Mouse (Mus musculus) frontal cortex, adult (tissue): ENCODE measurements around the gene Prkcb.
A peak's percentile ranks its signal among the peaks of the same experiment; 100 is the strongest.

Experiments used
- ATAC-seq: cut with Nextera tagmentation; 2 replicates; pipeline ENCODE4 v1.9.2; 2017; ENCODE audit warnings: mild to moderate bottlenecking, moderate library complexity, mixed read lengths; ENCODE audit not compliant: low TSS enrichment

Prkcb gene

DNA sequence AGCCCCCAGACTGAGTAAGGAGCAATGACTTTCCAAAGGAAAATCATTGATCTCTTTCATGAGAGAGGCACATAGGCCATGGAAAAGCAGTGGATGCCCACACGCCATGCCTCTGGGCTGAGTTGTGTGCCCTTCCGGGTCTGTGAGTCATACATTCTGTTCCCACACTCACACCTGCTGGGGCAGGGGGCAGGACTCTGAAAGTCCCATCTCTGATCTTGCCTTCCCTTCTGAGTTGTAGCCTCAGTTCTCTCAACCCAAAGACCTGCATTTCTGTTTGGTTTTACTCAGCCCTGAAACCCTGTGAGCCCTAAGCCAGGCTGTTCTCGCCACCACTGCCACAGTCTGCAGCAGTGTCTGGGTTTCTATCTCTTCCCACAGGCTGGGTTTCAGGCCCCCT lies 109.1 kb downstream of the Prkcb start:
- no peak for ATAC-seq

DNA sequence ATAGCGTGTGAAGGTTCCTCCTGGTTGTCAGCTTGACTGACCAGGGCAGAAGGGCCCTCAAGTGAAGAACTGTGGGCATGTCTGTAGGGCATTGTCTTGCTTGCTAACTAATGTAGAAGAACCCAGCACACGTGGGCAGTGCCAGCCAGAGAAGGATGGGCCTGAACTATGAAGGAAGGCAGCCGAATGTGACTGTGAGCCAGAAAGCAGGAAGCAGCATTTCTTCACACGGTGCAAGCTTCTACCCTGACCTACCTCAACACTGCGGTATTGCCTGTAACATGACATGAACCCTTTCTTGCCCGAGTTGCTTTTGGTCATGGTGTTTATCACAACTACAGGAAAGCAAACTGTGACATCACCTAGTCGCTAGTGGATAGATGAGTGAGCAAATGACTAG lies 113.5 kb downstream of the Prkcb start:
- ATAC-seq: no peak

DNA sequence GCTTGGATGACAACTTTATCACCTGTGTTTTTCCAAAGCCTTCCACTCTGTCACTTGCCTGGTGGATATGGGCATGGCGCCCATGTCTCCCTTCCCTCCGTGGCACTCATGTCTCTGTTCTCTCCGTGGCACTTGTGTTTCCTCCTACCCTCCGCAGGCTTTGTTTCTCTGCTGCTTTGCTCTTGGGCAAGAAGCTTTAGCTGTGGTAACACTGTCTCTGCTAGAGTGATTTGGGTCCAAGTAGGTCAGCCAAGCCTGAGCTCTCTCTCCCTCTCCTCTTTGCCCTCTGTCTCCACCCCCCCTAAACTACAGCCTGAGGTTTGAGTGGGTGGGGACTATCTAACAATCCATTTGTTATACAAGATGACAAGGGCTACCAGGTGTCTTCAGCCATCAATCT lies 114.8 kb downstream of the Prkcb start:
- ATAC-seq: no peak

DNA sequence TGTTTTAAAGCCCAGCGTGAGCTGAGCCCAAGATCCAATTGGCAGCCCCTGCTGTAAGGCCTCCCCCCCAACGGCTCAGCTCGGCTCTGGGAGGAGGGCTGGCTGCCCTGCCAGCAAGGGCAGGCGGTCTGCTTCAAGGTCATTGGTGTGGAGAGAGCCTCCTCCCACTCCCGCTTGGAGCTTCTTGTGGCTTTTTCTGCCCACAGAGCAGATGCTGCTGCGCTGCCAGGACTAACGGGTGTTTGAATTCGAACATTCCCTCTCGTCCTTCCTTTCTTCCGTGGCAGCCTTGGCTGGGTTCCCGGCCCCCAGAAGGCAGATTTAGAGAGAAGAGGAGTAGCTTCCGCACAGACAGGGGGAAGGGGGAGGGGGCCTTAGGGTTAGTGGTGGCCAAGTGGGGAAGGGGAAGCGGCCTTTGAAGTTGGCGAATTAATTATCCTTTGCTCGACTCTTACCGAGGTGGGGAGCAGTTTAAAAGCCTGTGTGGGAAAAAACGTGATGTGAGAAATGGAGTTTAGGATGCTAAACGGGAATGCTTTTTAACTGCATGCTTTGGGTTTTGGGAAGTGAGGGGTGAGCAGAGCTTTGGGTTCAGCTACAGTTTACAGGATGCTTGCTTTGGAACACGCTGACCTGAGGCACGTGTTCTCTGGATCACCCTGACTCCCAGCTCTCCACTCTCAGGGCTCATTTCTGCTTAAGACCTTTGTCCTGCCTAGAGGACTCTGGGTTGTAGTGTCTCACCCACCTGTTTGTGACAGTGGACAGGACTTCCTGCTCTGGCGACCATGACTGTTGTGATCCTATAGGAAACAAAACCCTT lies 116.2 kb downstream of the Prkcb start:
- peak; percentile 68 for ATAC-seq

DNA sequence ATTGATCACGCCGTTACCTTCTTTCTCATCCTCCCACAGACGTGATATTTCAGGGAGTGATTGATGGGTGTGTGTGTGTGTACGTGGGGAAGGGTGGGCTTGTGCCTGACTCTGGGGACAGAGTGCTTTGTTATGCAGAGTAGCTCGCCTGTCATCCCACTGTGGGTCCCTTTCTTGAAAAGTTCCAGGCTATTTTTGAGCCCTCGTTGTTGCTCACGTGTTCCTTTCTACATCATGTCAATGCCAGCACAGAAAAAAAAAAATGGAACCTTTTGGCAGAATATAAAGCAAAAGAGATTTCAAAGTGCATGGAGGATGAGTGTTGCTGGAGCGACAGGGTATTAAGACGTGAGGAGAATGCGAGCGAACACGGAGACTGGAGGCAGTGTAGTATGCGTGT lies 118.1 kb downstream of the Prkcb start:
- ATAC-seq: no peak

DNA sequence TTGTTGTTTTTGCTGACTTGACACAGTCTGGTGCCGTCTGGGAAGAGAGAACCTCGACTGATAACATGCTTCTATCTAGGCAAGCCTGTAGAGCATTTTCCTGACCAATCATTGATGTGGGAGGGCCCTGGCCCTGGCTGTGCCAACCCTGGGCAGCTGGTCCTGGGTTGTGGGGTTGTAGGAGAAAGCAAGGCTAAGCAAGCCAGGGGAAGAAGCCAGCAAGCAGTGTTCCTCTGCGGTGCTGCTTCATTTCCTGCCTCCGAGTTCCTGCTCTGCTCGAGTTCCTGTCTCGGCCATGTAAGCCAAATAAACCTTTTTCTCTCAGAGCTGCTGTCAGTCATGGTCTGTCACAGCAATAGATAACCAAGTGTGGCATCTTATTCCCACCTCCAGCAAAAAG lies 121.4 kb downstream of the Prkcb start:
- ATAC-seq: no peak

DNA sequence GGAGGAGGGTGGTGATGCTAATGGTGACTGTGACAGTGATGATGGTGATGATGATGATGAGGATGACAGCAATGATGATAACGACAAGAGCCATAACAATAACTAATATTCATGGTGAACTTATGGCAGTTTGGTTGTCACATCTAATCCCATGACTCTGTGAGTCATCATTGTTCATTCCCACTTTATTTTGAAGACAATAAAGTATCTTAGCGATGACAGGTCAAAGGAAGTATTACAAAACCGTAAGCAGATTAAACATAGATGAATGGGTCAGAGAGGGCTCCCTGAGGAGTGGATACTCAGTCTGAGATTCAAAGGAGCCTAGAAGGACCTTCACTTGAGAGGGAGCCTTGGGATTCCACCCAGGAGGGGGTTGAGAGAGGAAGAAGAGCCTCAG lies 122.3 kb downstream of the Prkcb start:
- ATAC-seq: no peak

DNA sequence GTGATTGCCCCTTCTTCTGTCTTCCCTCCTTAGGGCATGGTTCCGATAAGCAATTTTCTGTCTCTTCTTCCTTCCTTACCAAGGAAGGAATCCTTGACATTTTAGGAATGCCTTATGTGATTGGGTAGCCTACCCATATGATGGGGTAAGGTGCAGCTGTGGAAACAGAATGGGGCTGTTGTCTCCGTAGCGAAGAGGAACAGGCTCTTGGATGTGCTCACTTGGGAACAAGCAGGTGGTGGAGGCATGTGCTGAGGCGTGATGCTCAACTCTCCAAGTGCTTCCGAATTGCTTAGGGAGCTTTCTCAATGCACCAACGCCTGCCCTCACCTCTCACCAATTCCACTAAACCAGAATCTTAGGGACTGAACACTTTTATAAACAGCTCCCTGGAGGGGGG lies 124.7 kb downstream of the Prkcb start:
- ATAC-seq: peak; percentile 62

DNA sequence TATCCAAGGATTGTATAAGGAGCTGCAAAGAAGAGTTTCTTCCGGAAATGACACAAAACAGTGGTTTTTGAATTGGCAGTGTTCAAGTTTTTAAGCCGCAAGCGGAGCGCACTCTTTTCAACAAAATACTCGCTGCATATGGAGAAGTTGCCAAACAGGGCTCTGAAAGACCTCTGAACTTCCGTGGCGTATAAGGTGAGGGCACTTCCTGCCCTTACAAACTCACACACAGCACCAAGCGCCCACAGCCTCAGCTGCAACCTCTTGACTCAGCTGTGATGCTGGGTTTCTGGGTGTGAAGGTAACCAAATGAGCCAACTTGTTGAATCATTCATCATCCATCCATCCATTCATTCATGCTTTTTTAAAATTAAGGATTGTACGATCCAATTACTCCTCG lies 125.6 kb downstream of the Prkcb start:
- no peak for ATAC-seq

DNA sequence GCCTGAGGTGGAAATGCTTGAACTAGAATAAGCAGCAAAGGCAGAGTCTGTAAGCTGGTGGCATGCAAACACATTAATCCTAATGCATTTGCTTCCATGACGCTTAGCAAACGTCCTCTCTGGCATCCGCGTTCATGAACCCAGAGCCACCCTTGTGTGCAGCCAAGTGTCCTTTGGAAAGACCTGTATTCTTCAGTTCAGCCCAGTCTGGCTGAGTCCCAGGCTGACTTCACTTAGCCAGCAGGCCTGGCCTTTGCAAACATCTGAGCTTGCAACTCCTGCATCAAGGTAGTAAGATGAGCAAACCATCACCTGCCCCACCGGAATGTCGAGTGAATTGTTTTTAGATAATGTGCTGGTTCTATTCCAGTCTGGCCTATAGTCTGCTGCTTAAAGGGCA lies 126.1 kb downstream of the Prkcb start:
- ATAC-seq: no peak

DNA sequence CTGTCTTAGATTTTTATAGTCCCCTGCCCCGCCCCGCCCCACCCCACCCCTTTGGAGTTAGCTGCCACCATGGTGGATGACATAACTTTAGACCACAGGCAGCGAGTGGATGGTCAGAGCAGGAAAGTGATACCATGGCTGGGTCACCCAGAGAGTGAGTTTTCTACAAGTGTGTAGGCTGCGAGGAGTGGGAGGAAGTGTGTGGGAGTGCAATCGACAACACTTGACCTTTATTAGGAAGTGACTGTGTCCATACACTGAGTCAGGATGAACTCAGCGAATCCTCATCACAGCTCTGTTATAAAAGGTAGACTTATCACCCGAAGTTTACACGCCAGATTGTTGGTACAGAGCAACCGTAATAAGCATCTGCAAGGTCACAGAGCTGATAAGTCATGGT lies 126.8 kb downstream of the Prkcb start:
- no peak for ATAC-seq

DNA sequence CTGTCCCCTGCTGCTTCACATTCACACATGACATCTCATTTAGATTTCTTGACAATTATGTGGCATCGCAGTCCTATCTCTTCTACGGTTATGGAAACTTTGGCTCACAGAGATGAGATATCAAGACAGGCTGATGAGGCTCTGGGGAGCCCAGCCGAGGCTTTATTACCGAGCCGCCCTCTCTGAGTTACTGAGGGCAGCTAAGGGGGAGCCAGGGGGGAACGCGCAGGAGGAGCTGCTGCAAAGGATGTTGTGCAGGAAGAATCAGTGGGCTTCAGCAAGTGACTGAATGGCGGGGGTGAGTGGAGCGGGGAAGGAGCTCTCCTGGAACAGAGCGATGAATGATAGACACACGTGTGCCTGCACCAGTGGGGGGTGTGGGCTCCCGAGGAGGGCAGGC lies 127.4 kb downstream of the Prkcb start:
- ATAC-seq: peak; percentile 15; the same call in 1 of the 2 replicates

DNA sequence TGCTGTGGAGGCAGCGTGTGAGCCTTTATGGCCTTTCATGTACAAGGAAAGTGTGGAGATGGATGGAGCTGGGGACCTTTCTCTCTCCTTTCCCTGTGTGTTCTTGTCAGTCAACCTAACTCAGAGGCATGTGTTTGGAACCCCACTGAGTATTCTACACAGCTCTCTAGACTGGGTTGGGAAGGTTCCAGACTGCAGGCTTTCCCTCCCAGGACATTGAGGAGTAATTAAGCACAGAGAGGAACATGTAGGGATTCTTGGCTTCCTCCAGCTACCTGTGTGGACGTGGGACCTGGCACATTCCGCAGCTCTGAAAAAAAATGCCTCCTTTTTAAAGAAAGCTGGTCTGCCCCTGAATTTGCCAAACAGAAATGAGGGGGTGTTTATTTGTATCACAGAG lies 130.0 kb downstream of the Prkcb start:
- peak; percentile 35; the same call in 1 of the 2 replicates for ATAC-seq

DNA sequence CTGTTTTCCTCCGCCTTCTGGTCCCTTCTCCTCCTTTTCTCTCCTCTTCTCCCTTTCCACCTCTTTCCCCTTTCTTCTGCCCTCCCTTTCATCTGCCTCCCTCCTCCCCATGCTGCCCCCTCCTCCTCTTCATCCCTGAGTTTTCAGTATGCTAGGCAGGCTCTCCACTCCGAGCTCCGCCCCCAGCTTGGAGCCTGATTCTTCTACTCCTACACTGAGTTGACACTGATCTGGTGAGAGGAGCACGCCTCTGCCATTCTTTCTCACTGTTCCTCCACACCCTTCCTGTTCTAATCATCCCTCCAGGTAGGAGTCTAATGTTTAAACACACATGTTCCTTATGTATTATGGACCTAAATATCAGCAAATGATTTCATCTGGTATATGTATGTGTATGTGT lies 135.3 kb downstream of the Prkcb start:
- ATAC-seq: peak; percentile 87

DNA sequence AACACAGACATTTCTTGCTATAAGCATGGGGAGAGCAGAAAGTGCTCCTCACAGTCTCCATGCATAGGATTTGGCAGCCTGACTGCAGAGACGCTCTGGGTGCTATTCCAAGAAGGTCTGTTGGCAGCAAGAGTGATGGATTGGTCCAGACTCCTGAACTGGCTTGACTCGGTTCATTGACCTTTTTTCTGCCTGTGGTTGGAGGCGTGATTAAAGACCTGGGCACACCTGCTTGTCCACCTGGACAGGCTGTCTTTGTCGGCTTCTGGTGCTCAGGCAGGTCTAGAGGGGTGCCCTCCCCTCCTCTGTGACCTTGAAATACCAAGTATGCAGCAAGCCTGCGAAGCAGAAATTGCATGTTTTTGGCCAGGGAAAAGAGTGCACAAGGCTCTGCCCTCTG lies 140.6 kb downstream of the Prkcb start:
- ATAC-seq: no peak

DNA sequence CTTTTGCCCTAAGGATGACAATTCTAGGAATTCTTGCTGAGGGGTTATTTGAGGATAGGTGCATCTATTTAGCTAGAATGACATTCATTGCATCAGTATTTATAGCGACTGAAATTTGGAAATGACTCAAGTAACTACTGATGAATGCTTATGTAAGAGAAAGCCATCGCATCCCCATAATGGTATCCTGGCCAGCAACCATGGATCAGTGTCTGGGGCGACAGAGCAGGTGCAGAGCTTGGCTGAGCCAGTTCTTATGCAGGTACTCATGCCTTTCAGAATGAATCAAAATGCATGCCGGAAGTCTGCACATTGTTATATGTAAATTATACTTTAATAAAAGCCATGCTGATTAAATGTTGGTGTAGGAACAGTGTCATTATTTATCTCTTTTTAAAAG lies 143.8 kb downstream of the Prkcb start:
- ATAC-seq: no peak

DNA sequence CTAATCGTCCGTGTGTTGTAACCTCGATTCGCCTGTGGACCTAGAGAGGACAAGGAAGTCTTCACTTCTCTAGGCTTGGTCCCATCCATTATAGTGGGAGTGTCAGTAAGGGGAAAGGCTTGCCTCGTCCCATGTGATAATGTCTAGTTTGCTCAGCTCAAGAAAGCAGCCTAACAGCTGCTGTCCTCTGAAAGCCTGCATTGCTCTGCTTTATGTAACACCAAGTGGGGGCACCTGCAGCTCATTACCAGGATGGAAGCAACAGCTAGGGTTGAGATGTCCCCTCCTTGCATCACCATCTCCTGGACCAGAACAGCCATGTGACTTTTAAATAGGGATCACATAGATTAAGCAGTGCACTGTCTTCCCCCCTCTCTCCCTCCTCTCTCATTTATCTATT lies 144.8 kb downstream of the Prkcb start:
- ATAC-seq: peak; percentile 67

DNA sequence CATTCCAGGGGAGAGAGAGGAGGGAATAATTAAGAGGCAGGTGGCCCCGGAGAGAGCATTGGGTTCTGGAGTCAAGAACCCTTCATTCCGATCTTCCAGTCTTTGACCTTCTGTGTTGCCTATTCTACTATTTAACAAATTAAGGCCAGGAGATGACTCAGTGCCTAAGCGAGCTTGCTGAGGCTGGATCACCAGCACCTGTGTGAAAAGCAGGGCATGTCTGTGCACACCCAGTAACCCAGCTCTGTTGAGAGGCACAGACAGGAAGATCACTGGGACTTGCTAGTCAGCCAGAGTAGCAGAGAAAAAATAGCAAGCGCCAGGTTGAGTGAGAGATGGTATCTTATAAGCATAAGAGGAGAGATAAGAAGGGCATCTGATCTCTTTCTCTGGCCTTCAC lies 146.4 kb downstream of the Prkcb start:
- peak; percentile 25; the same call in 1 of the 2 replicates for ATAC-seq

DNA sequence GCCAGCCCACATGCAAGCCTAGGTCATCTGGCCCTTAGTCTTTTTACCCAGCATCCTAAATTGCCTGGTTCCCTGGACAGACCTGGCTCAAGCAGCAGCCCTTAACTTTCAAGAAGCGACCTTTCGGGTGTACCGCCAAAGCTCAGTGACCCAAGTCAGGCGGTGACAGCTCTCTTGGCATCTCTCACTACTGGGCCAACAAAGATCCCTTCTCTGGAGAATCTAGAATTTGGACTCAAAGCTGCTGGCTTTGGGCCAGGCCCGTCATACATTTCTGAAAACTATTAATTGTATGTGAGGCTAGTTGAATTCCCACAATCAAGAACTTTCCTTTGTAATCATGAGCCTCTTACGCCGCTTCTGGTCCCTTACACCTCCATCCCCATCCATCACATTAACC lies 147.0 kb downstream of the Prkcb start:
- ATAC-seq: no peak

DNA sequence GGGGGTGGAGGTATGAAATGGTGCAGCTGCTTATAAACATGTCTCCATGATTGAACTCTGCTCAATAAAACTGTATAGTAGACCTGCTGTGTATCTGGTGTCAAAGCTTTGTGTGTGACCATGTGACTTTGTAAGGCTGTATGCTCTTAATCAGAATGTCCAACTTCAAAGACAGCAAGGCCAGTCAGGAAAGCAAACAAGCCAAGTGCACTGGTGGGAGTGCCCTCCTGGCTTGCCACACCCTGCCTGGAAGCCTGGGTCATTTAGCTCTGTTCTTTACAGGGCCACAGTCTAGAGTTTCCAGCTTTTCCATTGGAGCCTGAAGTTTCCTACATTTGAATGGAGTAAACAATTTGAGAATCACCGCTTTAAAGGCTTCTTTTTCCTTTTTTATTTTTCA lies 148.8 kb downstream of the Prkcb start:
- ATAC-seq: no peak

DNA sequence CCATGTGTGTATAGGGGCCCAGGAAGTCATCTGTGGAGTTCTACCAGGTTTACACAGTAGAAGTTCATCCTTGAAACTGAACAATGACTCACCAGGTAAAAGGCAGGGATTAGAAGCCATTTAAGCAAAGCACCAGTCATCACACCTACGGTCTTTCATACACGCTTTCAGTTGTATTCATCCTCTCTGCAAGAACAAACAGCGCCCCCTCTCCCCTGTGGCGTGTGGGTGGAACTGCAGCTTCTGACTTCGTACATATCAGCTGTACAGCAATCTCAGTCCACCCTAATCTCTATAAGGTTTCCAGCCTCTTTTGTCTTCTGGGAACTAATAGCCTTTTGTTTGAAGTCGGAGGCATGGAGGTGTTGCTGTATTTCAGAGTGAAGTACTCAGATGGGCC lies 156.5 kb downstream of the Prkcb start:
- ATAC-seq: no peak

DNA sequence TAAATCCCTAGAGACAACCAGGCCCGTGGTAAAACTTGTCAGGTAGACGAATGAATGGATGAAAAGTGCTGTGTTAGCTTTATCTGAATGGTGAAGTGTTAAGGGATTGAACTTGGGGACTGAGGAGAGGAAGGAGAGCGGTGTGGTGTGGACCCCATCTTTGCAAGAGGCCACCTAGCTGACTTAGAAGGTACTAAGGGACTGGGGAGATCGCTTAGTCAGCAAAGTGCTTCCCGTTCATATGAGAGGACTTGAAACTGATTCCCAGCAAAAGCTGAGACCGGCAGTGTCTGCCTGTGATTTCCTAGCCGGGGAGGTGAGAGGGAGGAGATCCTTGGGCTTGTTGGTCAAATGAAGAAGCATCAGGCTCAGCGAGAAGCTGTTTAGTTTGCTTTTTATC lies 164.1 kb downstream of the Prkcb start:
- no peak for ATAC-seq

DNA sequence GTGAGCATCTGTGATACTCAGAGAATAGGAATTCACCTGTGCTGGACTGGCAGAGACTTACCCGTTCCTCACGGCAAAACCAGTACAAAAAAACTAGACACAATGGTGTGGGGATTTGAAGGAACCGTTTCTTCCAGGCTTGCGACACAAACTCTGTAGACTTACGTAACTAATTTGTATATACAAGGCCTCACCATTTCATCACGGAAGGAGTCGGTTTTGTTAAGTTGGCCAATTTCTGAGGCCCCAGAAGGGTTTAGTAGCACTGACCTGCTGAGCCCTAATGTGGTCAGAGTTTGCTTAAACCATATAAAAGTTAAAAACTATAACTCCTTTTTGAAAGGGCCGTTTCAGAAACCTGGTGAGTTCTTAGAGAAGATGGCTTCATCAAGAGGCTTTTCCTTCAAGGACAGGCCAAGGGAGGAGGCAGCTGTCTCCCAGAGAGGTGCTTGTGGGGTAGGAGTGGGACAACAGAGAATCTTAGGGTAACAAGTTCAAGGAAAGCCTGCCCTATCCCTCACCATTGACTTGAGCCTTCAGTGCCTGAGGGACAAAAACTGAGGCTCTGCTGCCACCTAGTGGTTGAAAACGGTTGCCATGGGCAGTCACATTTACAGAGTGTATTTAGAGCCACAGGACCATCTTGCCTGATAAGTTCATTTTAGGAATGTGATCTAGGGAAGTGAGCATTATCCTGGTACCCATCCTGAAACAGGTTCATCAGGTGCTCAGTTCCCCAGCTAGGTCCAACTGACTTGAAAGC lies 170.8 kb downstream of the Prkcb start:
- peak; percentile 78 for ATAC-seq
